Mouse (Mus musculus): ENCODE data around the gene Ret. TPM values are rescaled to one million over a fixed set of nuclear protein-coding genes. Genes with fewer than 3 reads are reported as not detected.

Gene Ret
- polyA plus RNA-seq, 1 experiment from 2014 or later, result 12.0 TPM

- Histone ChIP-seq H3K27me3 (replicated peaks; ENCODE audit: control insufficient read depth, insufficient read depth, low read length) (no peaks in the 10 kb centered on the region), H3K27ac (ENCODE audit: low read depth, low read length) (no peak overlapping the region), H3K4me3 (ENCODE audit: low read depth, low read length) (no peak overlapping the region), H3K4me2 (replicated peaks; ENCODE audit: low read depth) (no peak overlapping the region), H3K9me3 (ENCODE audit: control insufficient read depth) (no peaks in the 10 kb centered on the region), H3K36me3 (ENCODE audit: control insufficient read depth, insufficient read depth) (no peaks in the 10 kb centered on the region), H3K9ac (ENCODE audit: low read depth, low read length) (no peak overlapping the region), H3K4me1 (replicated peaks; ENCODE audit: control insufficient read depth, insufficient read depth, low read length) (no peaks in the 10 kb centered on the region)
- ATAC-seq, result no peak
- no peak for TF ChIP-seq CTCF (IDR thresholded peaks at IDR 0.05; ENCODE audit: low read depth)
- 88% methylated on average over 12 of the region's 12 CpGs for WGBS
These were observed 34.9 kb downstream of the Ret start for GRCm38 (mm10) chr6:118162457-118163082.

GRCm38 (mm10) chr6:118153091-118153490, 44.4 kb downstream of the Ret start:
- no peaks in the 10 kb centered on the region for H3K4me1 ChIP-seq (replicated peaks; ENCODE audit: control insufficient read depth, insufficient read depth, low read length)
- no peak overlapping the region for H3K4me2 ChIP-seq (replicated peaks; ENCODE audit: low read depth)
- TF ChIP-seq CTCF (IDR thresholded peaks at IDR 0.05; ENCODE audit: low read depth), result no peak
- no peaks in the 10 kb centered on the region for H3K9me3 ChIP-seq (ENCODE audit: control insufficient read depth)
- no peaks in the 10 kb centered on the region; the same call in 1 of the 2 replicates for H3K36me3 ChIP-seq (ENCODE audit: control insufficient read depth, insufficient read depth)
- H3K9ac ChIP-seq (ENCODE audit: low read depth, low read length), result no peak overlapping the region
- H3K4me3 ChIP-seq (ENCODE audit: low read depth, low read length), result no peak overlapping the region
- no peaks in the 10 kb centered on the region for H3K27me3 ChIP-seq (replicated peaks; ENCODE audit: control insufficient read depth, insufficient read depth, low read length)
- no peak for ATAC-seq
- 87% methylated on average over 5 of the region's 5 CpGs for WGBS
- no peak overlapping the region for H3K27ac ChIP-seq (ENCODE audit: low read depth, low read length)

GRCm38 (mm10) chr6:118150988-118151387, 46.5 kb downstream of the Ret start:
- H3K9ac ChIP-seq (ENCODE audit: low read depth, low read length), result no peak overlapping the region

GRCm38 (mm10) chr6:118150538-118150937, 47.0 kb downstream of the Ret start:
- Histone ChIP-seq H3K9ac (ENCODE audit: low read depth, low read length) (no peak overlapping the region), H3K27me3 (replicated peaks; ENCODE audit: control insufficient read depth, insufficient read depth, low read length) (no peaks in the 10 kb centered on the region), H3K36me3 (ENCODE audit: control insufficient read depth, insufficient read depth) (no peaks in the 10 kb centered on the region; the same call in 1 of the 2 replicates), H3K4me3 (ENCODE audit: low read depth, low read length) (no peak overlapping the region), H3K9me3 (ENCODE audit: control insufficient read depth) (no peaks in the 10 kb centered on the region), H3K4me1 (replicated peaks; ENCODE audit: control insufficient read depth, insufficient read depth, low read length) (no peaks in the 10 kb centered on the region), H3K4me2 (replicated peaks; ENCODE audit: low read depth) (no peak overlapping the region), H3K27ac (ENCODE audit: low read depth, low read length) (no peak overlapping the region)
- no peak for TF ChIP-seq CTCF (IDR thresholded peaks at IDR 0.05; ENCODE audit: low read depth)
- WGBS, result 79% methylated on average over 2 of the region's 2 CpGs
- ATAC-seq, result no peak

More at GRCm38 (mm10) chr6:118150988-118151387, 46.5 kb downstream of the Ret start:
- no peak overlapping the region for H3K27ac ChIP-seq (ENCODE audit: low read depth, low read length)
- no peaks in the 10 kb centered on the region for H3K27me3 ChIP-seq (replicated peaks; ENCODE audit: control insufficient read depth, insufficient read depth, low read length)
- ATAC-seq, result no peak
- H3K36me3 ChIP-seq (ENCODE audit: control insufficient read depth, insufficient read depth), result no peaks in the 10 kb centered on the region; the same call in 1 of the 2 replicates
- 79% methylated on average over 8 of the region's 8 CpGs for WGBS
- H3K4me2 ChIP-seq (replicated peaks; ENCODE audit: low read depth), result no peak overlapping the region
- no peaks in the 10 kb centered on the region for H3K9me3 ChIP-seq (ENCODE audit: control insufficient read depth)
- no peaks in the 10 kb centered on the region for H3K4me1 ChIP-seq (replicated peaks; ENCODE audit: control insufficient read depth, insufficient read depth, low read length)
- TF ChIP-seq CTCF (IDR thresholded peaks at IDR 0.05; ENCODE audit: low read depth), result no peak
- no peak overlapping the region for H3K4me3 ChIP-seq (ENCODE audit: low read depth, low read length)

GRCm38 (mm10) chr6:118150128-118150527, 47.4 kb downstream of the Ret start:
- Histone ChIP-seq H3K4me2 (replicated peaks; ENCODE audit: low read depth) (no peak overlapping the region), H3K9me3 (ENCODE audit: control insufficient read depth) (no peaks in the 10 kb centered on the region), H3K9ac (ENCODE audit: low read depth, low read length) (no peak overlapping the region), H3K4me3 (ENCODE audit: low read depth, low read length) (no peak overlapping the region), H3K36me3 (ENCODE audit: control insufficient read depth, insufficient read depth) (no peaks in the 10 kb centered on the region; the same call in 1 of the 2 replicates), H3K27me3 (replicated peaks; ENCODE audit: control insufficient read depth, insufficient read depth, low read length) (no peaks in the 10 kb centered on the region), H3K27ac (ENCODE audit: low read depth, low read length) (no peak overlapping the region), H3K4me1 (replicated peaks; ENCODE audit: control insufficient read depth, insufficient read depth, low read length) (no peaks in the 10 kb centered on the region)
- ATAC-seq, result no peak
- 83% methylated on average over 4 of the region's 4 CpGs for WGBS
- no peak for TF ChIP-seq CTCF (IDR thresholded peaks at IDR 0.05; ENCODE audit: low read depth)

- no peaks in the 10 kb centered on the region for H3K4me1 ChIP-seq (replicated peaks; ENCODE audit: control insufficient read depth, insufficient read depth, low read length)
- H3K4me3 ChIP-seq (ENCODE audit: low read depth, low read length), result no peak overlapping the region
- H3K4me2 ChIP-seq (replicated peaks; ENCODE audit: low read depth), result no peak overlapping the region
- TF ChIP-seq CTCF (IDR thresholded peaks at IDR 0.05; ENCODE audit: low read depth), result no peak
- no peaks in the 10 kb centered on the region for H3K36me3 ChIP-seq (ENCODE audit: control insufficient read depth, insufficient read depth)
- H3K9me3 ChIP-seq (ENCODE audit: control insufficient read depth), result 0 out of 2 replicates have a peak, but pooled peaks cover 7% of the 10 kb centered on the region
- no peak overlapping the region for H3K27ac ChIP-seq (ENCODE audit: low read depth, low read length)
- H3K27me3 ChIP-seq (replicated peaks; ENCODE audit: control insufficient read depth, insufficient read depth, low read length), result 0 out of 2 replicates have a peak, but pooled peaks cover 3% of the 10 kb centered on the region
- 73% methylated on average over 6 of the region's 6 CpGs for WGBS
- H3K9ac ChIP-seq (ENCODE audit: low read depth, low read length), result no peak overlapping the region
- no peak for ATAC-seq
These were observed 56.6 kb downstream of the Ret start for GRCm38 (mm10) chr6:118140961-118141360.
